Mouse (Mus musculus) CD4-positive, CD25-positive, alpha-beta regulatory T cell (primary cell): ENCODE data around the gene Prr32. TPM values are rescaled to one million over a fixed set of nuclear protein-coding genes. Genes with fewer than 3 reads are reported as not detected.

Source experiments
- polyA plus RNA-seq: library from polyadenylated mRNA; unstranded; fragments of 100-300 nt; shearing (Covaris generic); gene quantifications from one replicate; pipeline ENCODE4 v1.2.1, GENCODE M21; 2017

The Prr32 gene
- not detected for polyA plus RNA-seq

DNA sequence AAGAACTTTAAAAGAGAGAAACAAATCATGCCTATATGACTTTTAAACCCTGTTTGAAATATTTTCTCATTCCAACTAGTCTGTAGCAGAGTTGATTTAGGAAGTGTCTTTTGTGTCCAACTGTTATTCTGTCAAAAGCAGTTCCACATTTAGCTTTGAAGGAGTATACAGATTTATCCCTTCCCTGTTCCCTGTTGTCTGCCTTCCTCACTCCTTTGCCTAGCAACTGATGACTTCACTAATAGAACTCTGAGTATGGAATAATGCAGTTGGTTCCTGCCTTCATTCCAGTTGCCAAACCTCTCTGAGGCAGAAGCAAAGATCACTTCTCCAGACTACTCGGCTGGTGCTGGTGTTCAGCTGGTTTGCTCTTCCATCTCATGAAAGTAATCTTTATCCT lies at the start of gene Prr32:
Gene Prr32, plus strand, starts transcription at position 301 of the 400 bp plus-strand sequence.

